Mouse (Mus musculus) brain, embryonic 14.5 days (tissue): ENCODE data around the gene Ppp1r13b.

Experiments used
- CTCF ChIP-seq: fragments of 200-500 bp; IDR thresholded peaks from 2 replicates; pipeline ENCODE4 v1.5.1; 2012; ENCODE audit warnings: inconsistent platforms, mild to moderate bottlenecking, moderate library complexity, borderline replicate concordance; ENCODE audit not compliant: insufficient read depth, insufficient read length; ENCODE audit errors: extremely low read depth
- POLR2A ChIP-seq: fragments of 200-500 bp; IDR thresholded peaks from 2 replicates; pipeline ENCODE4 v1.6.1; 2012; ENCODE audit warnings: mild to moderate bottlenecking, inconsistent platforms, borderline replicate concordance; ENCODE audit not compliant: poor library complexity, insufficient read depth, insufficient read length, severe bottlenecking; ENCODE audit errors: extremely low read depth

GRCm38 (mm10) chr12:111923117-111923516, 15.2 kb upstream of the Ppp1r13b start:
- TF ChIP-seq CTCF (no peak), POLR2A (no peak)
